Mouse (Mus musculus): ENCODE measurements around the gene Slc35e3. TPM values are rescaled to one million over a fixed set of nuclear protein-coding genes. Genes with fewer than 3 reads are reported as not detected.

Slc35e3 gene
- polyA plus RNA-seq, 1 experiment from 2014 or later: 12.5 TPM

GRCm38 (mm10) chr10:117695605-117696004 is 50.6 kb downstream of the Slc35e3 start:
- Histone ChIP-seq H3K9me3 (ENCODE audit: control insufficient read depth, low read length) (no peaks in the 10 kb centered on the region), H3K4me2 (replicated peaks; ENCODE audit: low read depth, low read length) (no peak overlapping the region), H3K27me3 (ENCODE audit: control insufficient read depth, insufficient read depth, low read length) (no peaks in the 10 kb centered on the region), H3K9ac (ENCODE audit: low read depth, low read length) (no peak overlapping the region), H3K4me1 (ENCODE audit: control insufficient read depth, insufficient read depth, low read length) (no peaks in the 10 kb centered on the region), H3K36me3 (ENCODE audit: control insufficient read depth, insufficient read depth, low read length) (peaks cover 93% of the 10 kb centered on the region), H3K27ac (ENCODE audit: low read depth, low read length) (no peak overlapping the region), H3K4me3 (ENCODE audit: low read length) (no peak overlapping the region)
- ATAC-seq (ENCODE audit: low FRiP score, low TSS enrichment): no peak
- 96% methylated on average over 4 of the region's 4 CpGs for WGBS

- 91% methylated on average over 4 of the region's 4 CpGs for WGBS
- no peak overlapping the region for H3K27ac ChIP-seq (ENCODE audit: low read depth, low read length)
- no peak overlapping the region for H3K4me3 ChIP-seq (ENCODE audit: low read length)
- no peak overlapping the region for H3K9ac ChIP-seq (ENCODE audit: low read depth, low read length)
- H3K36me3 ChIP-seq (ENCODE audit: control insufficient read depth, insufficient read depth, low read length): peaks cover 93% of the 10 kb centered on the region
- H3K9me3 ChIP-seq (ENCODE audit: control insufficient read depth, low read length): no peaks in the 10 kb centered on the region
- ATAC-seq (ENCODE audit: low FRiP score, low TSS enrichment): no peak
- H3K27me3 ChIP-seq (ENCODE audit: control insufficient read depth, insufficient read depth, low read length): no peaks in the 10 kb centered on the region
- no peak overlapping the region for H3K4me2 ChIP-seq (replicated peaks; ENCODE audit: low read depth, low read length)
- no peaks in the 10 kb centered on the region for H3K4me1 ChIP-seq (ENCODE audit: control insufficient read depth, insufficient read depth, low read length)
These were observed 51.1 kb downstream of the Slc35e3 start for GRCm38 (mm10) chr10:117695027-117695426.

GRCm38 (mm10) chr10:117694255-117694953 is 51.8 kb downstream of the Slc35e3 start:
- Histone ChIP-seq H3K27ac (ENCODE audit: low read depth, low read length) (no peak overlapping the region), H3K9me3 (ENCODE audit: control insufficient read depth, low read length) (no peaks in the 10 kb centered on the region), H3K4me3 (ENCODE audit: low read length) (no peak overlapping the region), H3K4me2 (replicated peaks; ENCODE audit: low read depth, low read length) (no peak overlapping the region), H3K27me3 (ENCODE audit: control insufficient read depth, insufficient read depth, low read length) (no peaks in the 10 kb centered on the region), H3K36me3 (ENCODE audit: control insufficient read depth, insufficient read depth, low read length) (peaks cover 93% of the 10 kb centered on the region), H3K9ac (ENCODE audit: low read depth, low read length) (no peak overlapping the region), H3K4me1 (ENCODE audit: control insufficient read depth, insufficient read depth, low read length) (no peaks in the 10 kb centered on the region)
- 97% methylated on average over 6 of the region's 6 CpGs for WGBS
- ATAC-seq (ENCODE audit: low FRiP score, low TSS enrichment): no peak

GRCm38 (mm10) chr10:117692953-117693352 is 53.2 kb downstream of the Slc35e3 start:
- no peak overlapping the region for H3K9ac ChIP-seq (ENCODE audit: low read depth, low read length)
- peaks cover 93% of the 10 kb centered on the region for H3K36me3 ChIP-seq (ENCODE audit: control insufficient read depth, insufficient read depth, low read length)
- H3K4me2 ChIP-seq (replicated peaks; ENCODE audit: low read depth, low read length): no peak overlapping the region
- no peak overlapping the region for H3K27ac ChIP-seq (ENCODE audit: low read depth, low read length)
- no peaks in the 10 kb centered on the region for H3K4me1 ChIP-seq (ENCODE audit: control insufficient read depth, insufficient read depth, low read length)
- 0 out of 2 replicates have a peak, but pooled peaks have one; percentile 9 for ATAC-seq (ENCODE audit: low FRiP score, low TSS enrichment)
- H3K9me3 ChIP-seq (ENCODE audit: control insufficient read depth, low read length): no peaks in the 10 kb centered on the region
- no peak overlapping the region for H3K4me3 ChIP-seq (ENCODE audit: low read length)
- no peaks in the 10 kb centered on the region for H3K27me3 ChIP-seq (ENCODE audit: control insufficient read depth, insufficient read depth, low read length)
- 91% methylated on average over 5 of the region's 5 CpGs for WGBS

GRCm38 (mm10) chr10:117692173-117692572 is 54.0 kb downstream of the Slc35e3 start:
- peaks cover 88% of the 10 kb centered on the region for H3K36me3 ChIP-seq (ENCODE audit: control insufficient read depth, insufficient read depth, low read length)
- no peak for ATAC-seq (ENCODE audit: low FRiP score, low TSS enrichment)
- H3K4me2 ChIP-seq (replicated peaks; ENCODE audit: low read depth, low read length): no peak overlapping the region
- H3K4me3 ChIP-seq (ENCODE audit: low read length): no peak overlapping the region
- H3K9ac ChIP-seq (ENCODE audit: low read depth, low read length): no peak overlapping the region
- H3K27me3 ChIP-seq (ENCODE audit: control insufficient read depth, insufficient read depth, low read length): no peaks in the 10 kb centered on the region
- H3K27ac ChIP-seq (ENCODE audit: low read depth, low read length): no peak overlapping the region
- H3K4me1 ChIP-seq (ENCODE audit: control insufficient read depth, insufficient read depth, low read length): no peaks in the 10 kb centered on the region
- H3K9me3 ChIP-seq (ENCODE audit: control insufficient read depth, low read length): no peaks in the 10 kb centered on the region

GRCm38 (mm10) chr10:117691389-117691968 is 54.7 kb downstream of the Slc35e3 start:
- 96% methylated on average over 10 of the region's 10 CpGs for WGBS
- no peak for ATAC-seq (ENCODE audit: low FRiP score, low TSS enrichment)
- Histone ChIP-seq H3K4me3 (ENCODE audit: low read length) (no peak overlapping the region), H3K9me3 (ENCODE audit: control insufficient read depth, low read length) (no peaks in the 10 kb centered on the region), H3K27me3 (ENCODE audit: control insufficient read depth, insufficient read depth, low read length) (no peaks in the 10 kb centered on the region), H3K4me1 (ENCODE audit: control insufficient read depth, insufficient read depth, low read length) (no peaks in the 10 kb centered on the region), H3K36me3 (ENCODE audit: control insufficient read depth, insufficient read depth, low read length) (peaks cover 81% of the 10 kb centered on the region), H3K9ac (ENCODE audit: low read depth, low read length) (no peak overlapping the region), H3K4me2 (replicated peaks; ENCODE audit: low read depth, low read length) (no peak overlapping the region), H3K27ac (ENCODE audit: low read depth, low read length) (no peak overlapping the region)

- no peaks in the 10 kb centered on the region for H3K4me1 ChIP-seq (ENCODE audit: control insufficient read depth, insufficient read depth, low read length)
- H3K27ac ChIP-seq (ENCODE audit: low read depth, low read length): no peak overlapping the region
- no peak overlapping the region for H3K4me3 ChIP-seq (ENCODE audit: low read length)
- H3K4me2 ChIP-seq (replicated peaks; ENCODE audit: low read depth, low read length): no peak overlapping the region
- H3K27me3 ChIP-seq (ENCODE audit: control insufficient read depth, insufficient read depth, low read length): no peaks in the 10 kb centered on the region
- no peaks in the 10 kb centered on the region for H3K9me3 ChIP-seq (ENCODE audit: control insufficient read depth, low read length)
- WGBS: 94% methylated on average over 3 of the region's 3 CpGs
- ATAC-seq (ENCODE audit: low FRiP score, low TSS enrichment): no peak
- H3K9ac ChIP-seq (ENCODE audit: low read depth, low read length): no peak overlapping the region
- H3K36me3 ChIP-seq (ENCODE audit: control insufficient read depth, insufficient read depth, low read length): peaks cover 75% of the 10 kb centered on the region
These were observed 55.3 kb downstream of the Slc35e3 start for GRCm38 (mm10) chr10:117690770-117691296.

- H3K4me2 ChIP-seq (replicated peaks; ENCODE audit: low read depth, low read length): no peak overlapping the region
- H3K9me3 ChIP-seq (ENCODE audit: control insufficient read depth, low read length): no peaks in the 10 kb centered on the region
- H3K27ac ChIP-seq (ENCODE audit: low read depth, low read length): no peak overlapping the region
- peaks cover 67% of the 10 kb centered on the region for H3K36me3 ChIP-seq (ENCODE audit: control insufficient read depth, insufficient read depth, low read length)
- H3K4me1 ChIP-seq (ENCODE audit: control insufficient read depth, insufficient read depth, low read length): no peaks in the 10 kb centered on the region
- H3K27me3 ChIP-seq (ENCODE audit: control insufficient read depth, insufficient read depth, low read length): no peaks in the 10 kb centered on the region
- 89% methylated on average over 2 of the region's 2 CpGs for WGBS
- ATAC-seq (ENCODE audit: low FRiP score, low TSS enrichment): no peak
- H3K4me3 ChIP-seq (ENCODE audit: low read length): no peak overlapping the region
- no peak overlapping the region for H3K9ac ChIP-seq (ENCODE audit: low read depth, low read length)
These were observed 56.1 kb downstream of the Slc35e3 start for GRCm38 (mm10) chr10:117690101-117690352.

- no peaks in the 10 kb centered on the region for H3K27me3 ChIP-seq (ENCODE audit: control insufficient read depth, insufficient read depth, low read length)
- H3K9ac ChIP-seq (ENCODE audit: low read depth, low read length): no peak overlapping the region
- no peak for ATAC-seq (ENCODE audit: low FRiP score, low TSS enrichment)
- WGBS: 97% methylated on average over 11 of the region's 11 CpGs
- H3K4me1 ChIP-seq (ENCODE audit: control insufficient read depth, insufficient read depth, low read length): no peaks in the 10 kb centered on the region
- H3K4me3 ChIP-seq (ENCODE audit: low read length): no peak overlapping the region
- no peak overlapping the region for H3K4me2 ChIP-seq (replicated peaks; ENCODE audit: low read depth, low read length)
- H3K9me3 ChIP-seq (ENCODE audit: control insufficient read depth, low read length): no peaks in the 10 kb centered on the region
- no peak overlapping the region for H3K27ac ChIP-seq (ENCODE audit: low read depth, low read length)
- peaks cover 62% of the 10 kb centered on the region for H3K36me3 ChIP-seq (ENCODE audit: control insufficient read depth, insufficient read depth, low read length)
These were observed 56.7 kb downstream of the Slc35e3 start for GRCm38 (mm10) chr10:117689297-117690100.

Measured in kidney, embryonic 14.5 days (tissue).